Mouse (Mus musculus) heart, postnatal 0 days (tissue): ENCODE measurements around the gene Magi3.

ENCODE experiments used
- CTCF ChIP-seq: IDR thresholded peaks from 2 replicates; pipeline ENCODE4 v1.5.1; 2016; ENCODE audit warnings: antibody characterized with exemption, control low read depth, low read depth
- EP300 ChIP-seq: IDR thresholded peaks from 2 replicates; pipeline ENCODE4 v1.6.1; 2016; ENCODE audit warnings: antibody characterized with exemption, low read depth

DNA sequence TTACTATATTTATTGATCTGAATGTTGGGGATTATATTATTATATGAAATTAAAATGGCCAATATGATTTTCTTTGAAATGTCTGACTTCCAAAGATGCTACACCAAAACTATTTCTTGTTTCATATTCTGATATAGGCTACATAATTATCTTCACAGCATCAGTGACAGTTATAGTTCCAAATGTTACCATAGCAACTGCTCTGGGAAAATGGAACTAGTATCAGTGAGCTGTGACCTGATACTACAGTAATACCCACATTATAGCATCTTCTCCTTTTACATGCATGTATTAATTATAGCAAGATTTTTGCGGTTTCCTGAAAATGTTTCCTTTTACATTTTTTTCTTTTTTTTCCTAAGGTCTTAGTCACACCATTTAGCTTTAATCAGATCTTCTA, 187.4 kb downstream of the Magi3 start:
- TF ChIP-seq CTCF = no peak
- no peak for TF ChIP-seq EP300
